Mouse (Mus musculus) kidney, adult 9 months (tissue): ENCODE results near the gene Gm28038.

ENCODE experiments used
- DNase-seq: peaks from one replicate; pipeline ENCODE4 v3.0.0; 2022

Gm28038 gene

DNA sequence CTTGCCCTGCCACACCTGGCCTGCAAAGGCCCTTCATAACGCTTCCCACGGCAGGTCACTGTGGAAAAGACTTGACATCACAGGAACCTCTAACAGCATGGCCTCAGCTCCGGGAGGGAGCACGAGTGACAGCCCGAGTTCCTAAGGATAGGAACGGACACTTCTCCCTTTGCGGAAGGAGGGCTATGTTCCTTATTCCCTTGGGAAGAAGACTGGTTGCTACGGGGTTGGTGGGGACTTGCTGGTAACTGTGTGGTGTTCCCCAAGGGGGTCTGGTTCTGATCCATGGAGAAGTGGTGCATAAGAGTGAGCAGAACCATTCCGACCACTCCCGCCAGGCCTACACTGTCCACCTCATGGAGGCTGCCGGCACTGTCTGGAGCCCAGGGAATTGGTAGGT lies at the start of gene Gm28038:
Gm28038 (plus strand) TSS at position 301 of the 400 bp plus-strand sequence.
- no peak for DNase-seq

DNA sequence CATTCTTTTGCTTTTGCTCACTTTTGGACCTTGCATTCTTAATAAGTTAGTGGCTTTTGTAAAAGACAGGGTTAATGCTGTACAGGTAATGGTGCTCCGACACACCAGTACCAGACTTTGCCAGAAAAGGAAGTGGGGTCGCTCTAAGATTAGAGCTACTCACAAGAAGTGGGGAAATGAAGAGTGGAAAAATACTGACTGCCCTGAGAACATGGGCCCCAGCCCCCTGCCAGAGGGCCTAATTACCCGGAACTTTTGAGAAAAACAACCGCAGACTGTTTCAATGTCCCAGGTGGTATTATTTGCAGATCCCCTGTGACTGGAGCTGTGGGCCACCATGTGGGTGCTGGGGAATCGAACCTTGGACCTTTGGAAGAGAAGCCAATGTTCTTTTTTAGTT lies 45.2 kb upstream of the Gm28038 start:
- peak; percentile 68 for DNase-seq

DNA sequence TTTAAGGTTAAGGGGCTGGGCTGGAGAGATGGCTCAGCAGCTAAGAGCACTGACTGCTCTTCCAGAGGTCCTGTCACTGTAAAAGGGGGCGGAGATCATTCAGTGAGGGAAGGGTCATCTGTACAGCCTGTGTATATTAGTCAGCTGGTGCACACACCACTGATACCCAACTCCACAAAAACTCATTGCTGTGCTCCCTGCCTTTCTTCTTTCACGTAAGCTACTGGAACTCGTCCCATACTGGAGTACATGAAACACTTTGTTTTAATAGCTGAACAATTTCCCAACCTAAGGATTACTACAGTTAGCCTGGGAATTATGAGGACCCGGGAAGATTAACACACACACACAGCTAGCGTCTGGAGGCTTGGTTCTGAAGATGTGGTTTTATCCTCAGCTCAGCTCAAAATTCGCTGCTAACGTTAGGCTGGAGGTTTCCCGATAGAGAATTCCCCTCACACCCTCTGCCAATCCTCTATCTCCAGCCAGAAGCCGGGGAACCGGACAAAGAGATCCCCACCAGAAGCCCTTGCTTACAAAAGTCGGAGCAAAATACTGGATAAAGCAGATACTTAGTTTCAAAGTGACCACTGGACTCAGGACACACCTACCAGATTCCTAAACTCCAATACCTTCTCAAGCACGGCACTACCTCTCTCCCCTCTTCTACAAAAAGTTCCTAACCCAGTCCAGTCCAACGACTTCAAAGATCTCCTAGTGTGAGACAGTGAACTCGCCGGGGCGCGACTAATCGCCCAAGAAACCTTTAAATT lies 44.2 kb upstream of the Gm28038 start:
- peak; percentile 47 for DNase-seq

DNA sequence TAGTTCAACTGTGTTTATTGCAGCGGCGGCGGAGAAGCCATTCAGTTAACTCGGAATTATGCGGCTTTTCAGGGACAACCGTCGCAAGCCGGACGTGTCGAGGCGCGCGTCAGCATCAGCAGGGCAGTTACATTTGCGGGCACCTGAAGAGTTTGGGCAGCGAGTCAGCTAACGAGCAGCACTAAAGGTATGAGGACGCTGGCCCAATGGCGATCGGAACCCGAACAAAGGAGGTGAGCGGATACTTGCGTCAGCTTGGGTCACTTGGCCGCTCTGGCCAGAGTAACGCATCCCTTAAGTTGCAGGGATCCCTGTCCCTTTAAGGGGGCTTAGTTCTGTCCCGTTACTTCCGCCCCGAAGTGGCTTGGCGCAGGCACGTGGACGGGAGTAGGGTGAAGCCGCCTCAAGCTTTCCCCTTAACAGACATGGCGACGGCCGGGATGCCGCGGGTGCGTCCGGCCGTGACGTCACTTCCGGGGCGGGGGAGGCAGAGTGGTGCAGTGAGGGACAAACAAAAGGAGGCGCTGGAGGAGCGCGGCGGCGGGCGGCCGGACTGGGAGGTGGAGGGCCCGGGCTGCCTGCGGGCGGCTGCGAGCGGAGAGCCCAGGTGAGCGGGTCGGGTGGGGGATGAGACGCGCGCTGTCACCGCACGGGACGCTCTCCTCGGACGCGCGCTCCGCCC lies 43.5 kb upstream of the Gm28038 start, which contains the start of gene Lrrc8a:
Lrrc8a (plus strand) TSS at position 517 of the 682 bp plus-strand sequence.
- DNase-seq = peak; percentile 100

DNA sequence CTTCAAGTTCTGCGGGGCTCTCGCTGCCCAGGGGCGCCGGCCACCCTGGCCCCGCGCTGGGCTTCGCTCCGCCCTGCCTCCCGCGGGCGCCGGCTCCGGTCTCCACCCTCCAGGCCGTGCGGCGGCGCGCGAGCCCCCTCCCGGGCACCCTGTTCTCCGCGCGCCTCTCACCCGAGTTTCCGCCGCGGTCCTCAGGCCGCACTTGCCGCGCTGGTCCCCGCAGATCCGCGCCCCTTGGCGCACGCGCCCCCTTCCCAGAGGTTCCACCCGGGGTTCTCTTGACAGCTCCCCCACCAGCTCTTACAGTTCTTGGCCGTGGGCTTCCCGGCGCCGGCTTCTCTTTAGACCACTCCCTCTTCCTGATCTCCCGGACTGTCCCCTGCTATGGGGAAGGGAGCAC lies 43.0 kb upstream of the Gm28038 start:
- peak; percentile 81 for DNase-seq

DNA sequence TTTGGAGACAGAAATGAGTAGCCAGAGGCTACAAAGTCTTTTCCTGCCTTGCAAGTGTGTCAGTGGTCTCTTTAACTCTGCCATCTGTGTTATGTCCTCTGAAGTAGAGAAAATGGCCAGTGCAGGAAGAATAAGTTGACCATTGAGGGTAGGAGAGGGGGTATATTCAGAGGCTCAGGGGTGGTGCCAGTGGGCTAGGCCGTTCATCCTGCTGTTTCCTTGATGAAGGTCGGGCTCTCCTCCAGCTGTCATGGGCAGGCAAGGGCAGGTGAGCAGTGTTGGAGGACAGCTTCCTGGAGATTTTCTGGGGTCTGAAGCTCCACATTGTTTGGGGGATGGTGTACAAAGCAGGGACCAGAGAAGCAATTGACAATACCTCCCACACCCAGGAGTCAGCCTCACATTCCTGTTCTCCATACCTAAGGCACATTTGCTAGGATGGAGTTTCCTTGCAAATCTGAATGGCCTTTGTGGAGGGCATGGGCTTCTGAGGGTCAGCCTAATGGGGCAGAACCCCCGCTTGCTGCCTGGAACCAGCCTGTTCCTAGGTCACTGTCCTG lies 41.9 kb upstream of the Gm28038 start:
- DNase-seq = no peak

DNA sequence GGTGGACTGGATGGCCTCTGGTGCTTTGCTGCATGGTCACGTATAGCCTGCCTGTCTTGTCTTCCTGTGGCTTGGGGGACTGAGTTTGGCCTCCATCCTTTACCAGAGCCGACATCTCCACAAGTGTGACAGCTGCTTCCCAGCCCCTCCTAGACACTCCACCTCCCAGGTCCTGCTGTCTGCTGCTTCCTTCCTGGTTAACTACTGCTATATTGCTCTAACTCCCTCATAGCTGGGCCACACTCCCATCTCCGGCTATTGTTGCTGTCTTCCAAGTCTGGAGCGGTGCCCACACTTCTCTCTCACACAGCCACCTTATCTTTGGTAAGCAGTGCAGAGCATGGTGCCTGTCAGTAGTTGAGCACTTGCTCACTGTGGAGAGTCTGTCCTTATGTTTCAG lies 41.1 kb upstream of the Gm28038 start:
- peak; percentile 77 for DNase-seq

DNA sequence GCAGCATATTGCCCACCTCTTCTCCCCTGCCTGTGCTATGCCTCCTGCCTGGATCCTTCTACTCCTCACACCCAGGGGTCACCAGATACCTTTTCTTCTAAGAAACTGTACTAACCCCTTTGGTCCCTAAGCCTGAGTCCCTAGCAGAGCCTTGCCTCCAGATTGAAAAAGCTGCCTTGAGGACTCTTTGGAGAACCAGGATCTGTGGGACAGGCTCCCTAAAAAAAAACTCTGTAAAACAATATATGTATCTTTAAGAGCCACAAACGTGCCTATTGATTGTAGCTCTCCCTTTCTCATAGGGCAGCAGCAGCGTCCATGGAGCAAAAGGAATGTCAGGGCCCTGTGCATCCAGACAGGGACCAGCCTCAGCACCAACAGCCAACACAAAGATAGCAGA lies 40.6 kb upstream of the Gm28038 start, which contains the start of gene Gm28035:
Gm28035 (plus strand) TSS at position 301 of the 400 bp plus-strand sequence.
- no peak for DNase-seq

DNA sequence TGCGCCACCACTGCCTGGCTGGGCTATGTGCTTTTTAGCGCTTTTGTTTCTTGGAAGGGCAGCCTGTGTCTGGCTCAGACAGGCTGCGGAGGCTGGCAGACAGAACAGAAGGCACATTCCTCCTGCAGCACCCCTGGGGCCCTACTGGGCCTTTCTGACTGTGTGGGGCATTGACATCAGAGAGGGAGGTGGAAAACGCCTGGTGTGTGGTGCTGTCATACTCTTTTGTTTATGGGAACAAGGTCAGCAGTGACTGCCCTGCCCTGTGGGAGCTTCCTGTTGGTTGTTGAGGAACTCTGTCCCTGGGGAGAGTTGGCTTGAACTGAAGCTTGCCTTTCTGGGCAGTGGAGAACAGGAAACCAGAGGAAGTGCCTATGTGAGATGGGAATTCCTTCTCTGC lies 38.3 kb upstream of the Gm28038 start:
- peak; percentile 92 for DNase-seq

DNA sequence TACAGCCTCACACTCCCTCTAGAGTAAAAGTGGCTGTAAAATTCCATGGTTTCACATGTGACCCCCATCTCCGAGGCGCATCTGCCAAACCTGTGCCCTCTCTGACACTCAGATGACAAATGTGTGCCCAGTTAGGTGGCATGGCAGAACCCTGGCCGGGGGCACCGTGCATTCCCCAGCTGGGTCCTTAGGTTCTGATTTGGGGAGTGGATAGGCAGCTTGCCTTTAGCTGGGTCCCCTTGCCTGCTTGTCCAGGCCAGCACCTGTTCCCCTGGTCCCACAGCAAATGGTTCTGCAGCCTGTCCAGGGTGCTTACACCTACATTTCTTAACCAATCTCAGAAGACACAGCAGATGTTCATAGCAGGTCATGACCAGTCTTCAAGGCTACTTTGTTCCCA lies 37.5 kb upstream of the Gm28038 start:
- no peak for DNase-seq

DNA sequence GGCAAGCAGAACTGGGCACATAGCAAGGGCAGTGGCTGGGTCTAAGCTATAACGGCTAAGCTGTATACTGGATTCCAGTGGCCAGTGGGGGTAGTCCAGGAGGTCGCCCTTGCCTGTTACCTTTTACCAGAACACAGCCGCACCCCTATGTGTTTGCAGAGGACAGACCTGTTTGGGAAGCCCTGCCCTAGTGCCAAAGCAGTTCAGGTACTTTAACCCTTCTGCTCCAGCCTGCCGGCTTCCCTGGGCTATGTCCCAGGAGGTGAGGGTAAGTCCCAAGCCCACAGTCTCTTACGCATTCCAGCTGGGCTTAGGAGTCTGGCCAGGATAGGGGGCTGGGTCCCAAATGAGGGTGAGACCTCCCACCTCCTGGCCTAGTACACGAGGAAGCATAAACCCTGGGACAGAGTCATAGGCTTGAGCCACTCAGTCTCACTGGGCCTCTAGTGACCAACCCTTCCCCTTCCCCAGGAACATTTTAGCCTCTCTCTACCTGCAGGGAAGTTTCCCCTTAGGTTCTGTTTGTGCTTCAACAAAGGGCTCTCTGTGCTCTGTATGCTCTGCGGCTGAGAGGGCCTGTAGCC lies 36.2 kb upstream of the Gm28038 start:
- DNase-seq = peak; percentile 48

DNA sequence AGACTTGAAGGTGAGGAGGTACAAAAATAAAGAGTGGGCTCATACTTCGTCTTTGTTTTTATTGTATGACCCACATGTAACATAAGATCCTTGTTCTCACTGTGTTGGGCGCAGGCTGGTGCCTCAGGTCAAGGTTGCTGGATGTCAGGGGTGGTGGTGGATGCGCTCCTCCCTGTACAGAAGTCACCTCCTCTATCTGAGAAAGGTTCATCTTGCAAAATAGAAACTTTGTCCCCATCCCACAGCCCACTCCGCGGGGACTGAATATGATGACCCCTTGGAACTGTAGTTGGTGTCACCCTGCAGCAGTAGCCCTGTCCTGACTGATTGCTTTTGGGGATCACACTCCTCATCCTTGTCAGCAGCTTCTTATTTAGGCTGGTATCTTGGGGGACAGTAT lies 33.8 kb upstream of the Gm28038 start:
- DNase-seq = no peak

DNA sequence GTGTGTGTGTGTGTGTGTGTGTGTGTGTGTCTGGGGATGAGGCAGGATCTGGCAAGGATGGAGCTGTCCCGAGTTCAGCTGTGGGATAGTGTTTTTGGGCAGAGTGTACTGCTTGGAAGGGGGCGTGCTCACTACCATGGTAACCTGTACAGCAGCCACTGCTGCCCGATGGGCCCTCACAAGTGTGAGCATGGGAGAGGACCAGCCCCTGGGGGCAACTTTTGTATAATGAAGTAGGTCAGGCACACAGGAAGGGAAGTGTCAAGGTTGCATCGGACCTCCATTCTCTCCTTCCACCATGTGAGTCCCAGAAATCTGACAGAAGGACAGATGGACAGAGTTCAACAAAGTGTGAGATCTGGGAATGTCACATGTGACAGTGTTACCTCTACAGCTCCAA lies 33.2 kb upstream of the Gm28038 start:
- DNase-seq = no peak

DNA sequence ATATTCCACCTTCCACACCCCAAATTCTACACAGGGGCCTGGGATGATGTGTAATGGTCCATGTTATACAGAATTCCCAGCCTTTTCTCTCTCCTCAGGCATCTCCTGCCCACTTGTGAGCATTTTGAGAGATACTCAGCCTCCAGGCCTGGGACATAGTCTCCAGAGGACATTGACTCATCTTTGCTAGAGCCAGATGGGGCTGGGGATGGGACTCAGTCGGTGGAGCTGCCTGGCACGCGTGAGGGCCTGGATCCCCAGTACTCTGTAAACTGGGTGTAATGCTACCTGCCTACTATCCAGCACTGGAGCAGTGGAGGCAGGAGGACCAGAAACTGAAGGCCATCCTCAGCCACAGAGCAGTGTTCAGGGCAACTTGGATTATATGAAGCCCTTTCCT lies 31.7 kb upstream of the Gm28038 start:
- DNase-seq = no peak

DNA sequence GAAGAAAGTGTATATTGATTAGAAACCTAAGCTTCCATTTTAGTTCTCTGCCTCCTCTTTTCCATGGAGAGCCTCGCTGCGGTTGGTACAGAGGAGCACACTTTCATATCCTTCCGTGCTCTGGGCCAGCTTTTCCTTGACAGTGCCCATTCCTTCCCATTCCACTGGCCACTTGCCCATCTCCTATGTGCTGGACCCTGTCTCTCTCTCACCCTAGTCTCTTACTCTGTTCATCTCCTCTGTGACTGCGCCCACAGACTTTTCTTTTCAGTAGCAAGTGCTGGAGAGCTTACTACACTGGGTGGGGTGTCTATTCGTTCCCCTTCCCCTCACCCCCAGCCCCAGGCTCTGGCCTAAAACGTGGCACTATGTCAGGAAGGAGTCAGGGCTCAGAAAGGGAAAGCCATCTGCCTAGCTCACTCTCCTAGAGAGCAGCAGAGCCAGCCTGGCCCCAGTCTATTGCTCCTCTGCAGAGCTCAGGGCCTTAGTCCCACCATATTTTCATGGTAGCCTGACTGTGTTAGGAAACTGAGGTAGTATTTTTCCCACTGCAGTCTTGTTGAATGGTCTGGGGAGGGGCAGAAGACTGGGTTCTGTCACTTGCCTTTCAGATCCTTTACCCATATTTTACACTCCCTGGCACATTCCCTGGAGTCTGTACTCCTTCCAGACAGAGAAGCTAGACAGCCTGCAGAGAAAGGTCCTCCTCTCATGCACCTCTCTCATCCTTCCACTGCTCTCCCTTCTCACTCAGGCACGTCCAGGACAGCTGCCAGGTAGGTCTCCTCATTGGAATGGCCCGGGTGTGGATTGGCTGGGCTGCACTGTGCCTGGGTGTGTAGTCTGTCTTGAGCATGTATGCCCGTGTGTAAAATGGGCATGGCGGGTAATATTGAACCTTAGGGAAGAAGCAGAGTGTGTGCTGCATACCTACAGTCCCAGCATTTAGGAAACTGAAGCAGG lies 30.4 kb upstream of the Gm28038 start:
- no peak for DNase-seq

DNA sequence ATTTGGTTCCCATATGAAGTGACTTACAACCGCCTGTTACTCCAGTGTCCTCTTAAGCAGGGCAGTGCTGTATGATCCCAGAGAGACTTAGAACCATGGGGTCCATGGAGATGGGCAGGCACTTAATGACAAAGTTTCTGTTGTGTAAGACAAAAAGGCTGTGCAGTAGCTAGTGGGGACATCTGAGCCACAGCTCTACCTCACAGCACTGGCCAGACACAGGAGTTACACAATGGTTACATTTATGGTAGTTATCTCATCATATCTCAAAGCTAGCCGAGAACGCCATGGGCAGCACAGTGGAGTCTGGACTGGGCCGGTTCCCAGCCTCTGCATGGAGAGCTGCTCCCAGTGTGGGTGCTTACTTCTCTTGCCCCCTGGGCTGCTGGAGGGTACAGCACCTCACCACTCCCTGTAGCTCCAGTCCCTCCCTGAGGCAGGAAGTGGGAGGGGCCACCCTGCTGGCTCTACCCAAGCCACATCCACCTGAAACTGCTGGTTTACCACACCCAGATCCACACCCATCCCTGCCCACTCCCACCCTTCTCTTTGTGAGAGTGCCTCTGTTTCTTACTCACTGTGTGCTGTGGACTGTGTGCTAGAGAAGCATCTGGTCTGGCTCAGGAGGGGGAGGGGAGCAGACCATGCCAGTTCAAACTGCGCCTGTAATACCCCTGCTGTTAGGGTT lies 29.3 kb upstream of the Gm28038 start:
- DNase-seq = no peak

DNA sequence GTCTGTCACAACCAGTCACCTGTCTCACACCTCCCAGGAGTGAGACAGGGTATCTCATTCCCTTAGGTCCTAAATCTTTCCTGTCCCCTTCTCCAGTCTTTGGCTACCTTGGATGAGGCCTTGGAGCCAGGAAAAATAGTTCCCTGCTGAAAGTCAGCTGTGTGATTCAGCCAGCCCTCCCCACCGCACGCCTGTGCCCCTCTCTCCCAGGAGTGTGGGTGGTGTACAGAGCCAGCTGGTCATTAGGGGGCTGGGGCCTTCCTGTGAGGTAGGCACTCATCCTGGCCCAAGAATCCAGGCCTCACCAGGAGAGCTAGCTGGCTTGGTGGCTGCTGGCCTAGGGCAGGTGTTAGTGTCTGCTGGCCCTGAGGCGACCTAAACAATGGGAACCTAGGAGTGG lies 28.3 kb upstream of the Gm28038 start:
- DNase-seq = no peak

DNA sequence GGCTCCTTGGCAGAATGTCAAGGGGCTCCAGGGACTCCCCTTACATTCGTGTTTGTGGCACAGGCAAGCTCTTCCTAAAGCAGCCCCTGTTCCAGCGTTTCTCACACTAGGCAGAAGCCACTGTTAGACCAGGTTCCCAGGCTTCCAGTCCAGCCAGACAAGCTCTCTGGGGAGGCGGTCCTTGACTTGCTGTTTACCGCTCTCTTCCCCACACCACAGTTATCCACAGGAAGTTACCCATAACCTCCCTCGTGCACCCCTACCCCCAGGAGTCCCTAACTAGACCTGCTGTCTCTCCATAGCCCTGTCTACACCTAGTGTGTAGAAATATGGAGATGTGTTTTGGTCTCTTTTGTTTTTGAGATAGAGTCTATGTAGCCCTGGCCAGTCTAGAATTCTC lies 27.0 kb upstream of the Gm28038 start:
- DNase-seq = no peak

DNA sequence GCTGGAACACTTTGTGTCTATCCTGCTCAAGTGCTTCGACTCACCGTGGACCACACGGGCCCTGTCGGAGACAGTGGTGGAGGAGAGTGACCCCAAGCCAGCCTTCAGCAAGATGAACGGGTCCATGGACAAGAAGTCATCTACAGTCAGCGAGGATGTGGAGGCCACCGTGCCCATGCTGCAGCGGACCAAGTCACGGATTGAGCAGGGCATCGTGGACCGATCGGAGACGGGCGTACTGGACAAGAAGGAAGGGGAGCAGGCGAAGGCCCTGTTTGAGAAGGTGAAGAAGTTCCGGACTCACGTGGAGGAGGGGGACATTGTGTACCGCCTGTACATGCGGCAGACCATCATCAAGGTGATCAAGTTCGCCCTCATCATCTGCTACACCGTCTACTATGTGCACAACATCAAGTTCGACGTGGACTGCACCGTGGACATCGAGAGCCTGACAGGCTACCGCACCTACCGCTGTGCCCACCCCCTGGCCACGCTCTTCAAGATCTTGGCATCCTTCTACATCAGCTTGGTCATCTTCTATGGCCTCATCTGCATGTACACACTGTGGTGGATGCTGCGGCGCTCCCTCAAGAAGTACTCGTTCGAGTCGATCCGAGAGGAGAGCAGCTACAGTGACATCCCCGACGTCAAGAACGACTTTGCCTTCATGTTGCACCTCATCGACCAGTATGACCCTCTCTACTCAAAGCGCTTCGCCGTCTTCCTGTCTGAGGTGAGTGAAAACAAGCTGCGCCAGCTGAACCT lies 25.0 kb upstream of the Gm28038 start:
- no peak for DNase-seq

DNA sequence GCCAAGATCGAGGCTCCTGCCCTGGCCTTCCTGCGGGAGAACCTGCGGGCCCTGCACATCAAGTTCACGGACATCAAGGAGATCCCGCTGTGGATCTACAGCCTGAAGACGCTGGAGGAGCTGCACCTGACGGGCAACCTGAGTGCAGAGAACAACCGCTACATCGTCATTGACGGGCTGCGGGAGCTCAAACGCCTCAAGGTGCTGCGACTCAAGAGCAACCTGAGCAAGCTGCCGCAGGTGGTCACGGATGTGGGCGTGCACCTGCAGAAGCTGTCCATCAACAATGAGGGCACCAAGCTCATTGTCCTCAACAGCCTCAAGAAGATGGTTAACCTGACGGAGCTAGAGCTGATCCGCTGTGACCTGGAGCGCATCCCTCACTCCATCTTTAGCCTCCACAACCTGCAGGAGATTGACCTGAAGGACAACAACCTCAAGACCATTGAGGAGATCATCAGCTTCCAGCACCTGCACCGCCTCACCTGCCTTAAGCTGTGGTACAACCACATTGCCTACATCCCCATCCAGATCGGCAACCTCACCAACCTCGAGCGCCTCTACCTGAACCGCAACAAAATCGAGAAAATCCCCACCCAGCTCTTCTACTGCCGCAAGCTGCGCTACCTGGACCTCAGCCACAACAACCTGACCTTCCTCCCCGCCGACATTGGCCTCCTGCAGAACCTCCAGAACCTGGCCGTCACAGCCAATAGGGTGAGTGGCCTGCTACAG lies 24.1 kb upstream of the Gm28038 start:
- no peak for DNase-seq
